Mouse (Mus musculus) liver, adult 2 months (tissue): ENCODE data around the gene Irf2bp2.

ENCODE experiments used
- CTCF ChIP-seq: fragments of 200-500 bp; IDR thresholded peaks from 2 replicates; pipeline ENCODE4 v1.5.1; 2011; ENCODE audit warnings: low read depth, low read length, control low read depth
- POLR2A ChIP-seq: fragments of 200-500 bp; IDR thresholded peaks from 2 replicates; pipeline ENCODE4 v1.6.1; 2011; ENCODE audit warnings: low read length, control low read depth; ENCODE audit not compliant: insufficient read depth; ENCODE audit errors: extremely low read depth

GRCm38 (mm10) chr8:126570521-126571040, 23.2 kb downstream of the Irf2bp2 start:
- TF ChIP-seq POLR2A (no peak), CTCF (no peak)
